Mouse (Mus musculus): ENCODE data around the gene Mef2b.
"Not testable (repeated sequence)": the region's sequence is repeated elsewhere in the genome, so short reads cannot be mapped to it uniquely, and the experiment has no call there.

Mef2b gene

DNA sequence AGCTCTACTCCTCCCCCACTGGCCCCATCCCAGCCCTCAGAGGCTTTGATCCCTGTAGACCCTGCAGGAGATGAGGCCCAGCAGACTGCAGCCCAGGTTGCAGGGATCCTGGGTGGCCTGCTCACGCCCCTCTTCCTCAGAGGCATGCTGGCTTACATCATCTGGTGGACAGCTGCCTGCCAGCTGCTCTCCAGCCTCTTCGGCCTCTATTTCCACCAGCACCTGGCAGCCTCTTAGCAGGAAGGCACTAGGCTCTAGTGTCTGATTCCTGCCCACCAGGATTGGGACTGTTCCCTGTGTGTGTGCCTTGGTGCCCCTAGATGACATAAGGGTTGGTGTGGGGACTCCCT, 42.4 kb downstream of the Mef2b start:
- no peak for DNase-seq

GRCm38 (mm10) chr8:70183194-70183593, 43.7 kb downstream of the Mef2b start:
- DNase-seq: no peak

- DNase-seq: no peak
These were observed 49.2 kb downstream of the Mef2b start for GRCm38 (mm10) chr8:70188707-70189106.

DNA sequence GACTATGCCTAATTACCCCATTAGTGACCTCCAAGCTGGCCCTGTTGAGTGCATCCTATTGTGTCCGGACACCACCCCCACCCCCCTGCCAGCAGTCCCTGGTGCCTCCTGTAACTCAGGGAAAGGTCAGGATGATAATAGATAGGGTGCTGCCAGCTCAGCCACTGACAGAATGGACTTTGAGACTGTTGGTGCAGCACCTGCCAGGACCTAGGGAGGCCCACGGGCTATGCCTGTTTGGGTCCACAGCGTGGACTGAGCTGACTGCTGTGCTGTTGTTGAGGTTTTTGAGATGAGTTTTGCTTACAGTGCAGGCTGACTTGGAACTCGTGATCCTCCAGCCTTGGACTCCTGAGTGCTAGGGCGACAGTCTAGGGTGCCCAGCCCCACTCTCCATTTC, 53.7 kb downstream of the Mef2b start:
- DNase-seq: no peak

- no peak for DNase-seq
These were observed 54.7 kb downstream of the Mef2b start for GRCm38 (mm10) chr8:70194191-70194590.

DNA sequence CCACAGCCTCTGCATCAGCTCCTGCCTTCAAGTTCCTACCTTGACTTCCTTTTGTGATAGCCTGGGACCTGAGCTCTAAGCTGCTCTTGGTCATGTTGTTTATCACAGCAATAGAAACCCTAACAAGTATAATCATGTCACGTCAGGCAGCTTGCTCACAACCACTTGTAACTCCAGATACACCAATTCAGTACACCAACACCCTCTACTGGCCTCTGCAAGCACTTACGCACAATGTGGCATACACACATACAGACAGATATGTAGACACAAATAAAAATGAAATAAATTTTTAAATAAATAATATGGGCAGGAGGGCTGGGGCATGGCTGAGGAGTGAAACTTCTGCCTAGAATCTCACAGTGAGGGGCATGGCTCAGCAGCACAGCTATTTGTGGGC, 56.3 kb downstream of the Mef2b start:
- no peak for DNase-seq

- no peak for DNase-seq
These were observed 58.1 kb downstream of the Mef2b start for GRCm38 (mm10) chr8:70197603-70198002.

DNA sequence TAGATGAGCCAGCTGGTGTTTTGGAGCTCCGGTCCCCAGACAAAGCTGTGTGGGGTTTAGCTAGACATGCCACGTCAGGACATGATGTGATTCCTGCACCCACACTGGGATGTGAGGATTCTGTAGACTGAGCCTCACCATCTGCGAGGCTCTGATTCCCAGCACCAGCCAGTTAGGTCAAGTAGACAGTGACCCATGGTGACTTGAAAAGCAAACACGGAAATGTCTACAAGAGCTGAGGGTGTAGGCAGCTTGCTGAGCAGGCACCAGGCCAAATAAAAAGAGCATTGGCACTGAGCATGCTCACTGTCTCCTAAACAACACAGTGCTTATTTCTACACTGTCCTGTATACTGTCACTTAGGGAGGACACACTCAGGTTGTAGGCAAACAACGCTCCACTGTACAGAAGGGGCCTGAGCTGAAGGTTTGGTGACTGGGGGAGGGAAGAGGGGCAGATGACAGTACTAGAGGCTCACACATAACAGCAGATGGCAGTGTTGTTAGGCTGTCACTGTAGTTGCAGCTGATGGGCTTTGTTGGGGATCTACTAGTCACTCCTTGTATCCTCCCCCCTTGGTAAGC, 60.7 kb downstream of the Mef2b start:
- DNase-seq: peak; percentile 81

GRCm38 (mm10) chr8:70201417-70201816, 61.9 kb downstream of the Mef2b start:
- no peak for DNase-seq

DNA sequence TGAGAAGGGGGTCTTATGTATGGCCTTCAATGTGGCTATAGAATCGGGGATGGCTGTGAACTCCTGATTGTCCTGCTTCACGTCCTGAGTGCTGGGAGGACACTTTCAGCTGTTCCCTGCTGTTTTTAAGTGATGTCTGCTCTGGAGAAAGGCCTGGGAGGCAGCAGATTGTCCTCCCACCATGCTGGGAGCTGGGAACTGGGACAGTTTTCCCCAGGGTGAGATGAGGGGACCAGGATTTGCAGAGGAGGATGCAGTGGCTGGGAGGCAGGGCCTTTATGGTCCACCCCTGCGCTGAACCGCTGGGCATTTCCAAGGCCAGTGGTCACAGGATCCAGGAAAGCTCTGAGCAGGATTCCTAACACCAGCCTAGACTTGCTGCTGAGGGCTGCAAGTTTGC, 63.6 kb downstream of the Mef2b start:
- no peak for DNase-seq

- DNase-seq: no peak
These were observed 65.2 kb downstream of the Mef2b start for GRCm38 (mm10) chr8:70204757-70205156.

DNA sequence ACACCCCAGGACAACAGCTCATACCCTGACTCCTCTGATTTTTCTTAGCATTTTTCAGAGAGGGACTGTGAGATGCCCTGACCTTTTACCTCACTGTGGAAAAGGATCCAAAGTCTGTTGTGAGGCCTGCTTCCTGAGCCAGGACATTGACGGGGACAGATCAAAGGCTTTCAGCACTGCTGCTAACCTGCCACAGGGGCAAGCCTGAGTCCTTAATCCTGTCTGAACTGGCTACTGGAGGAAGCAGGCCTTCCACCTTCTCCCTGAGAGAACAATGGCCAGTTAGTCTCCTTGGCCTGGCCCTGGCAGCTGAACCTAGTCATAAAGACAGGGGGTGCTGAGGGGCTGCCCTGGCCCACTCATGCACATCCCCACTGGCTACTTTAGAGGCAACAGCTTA, 68.6 kb downstream of the Mef2b start:
- DNase-seq: no peak

GRCm38 (mm10) chr8:70210538-70210937, 71.0 kb downstream of the Mef2b start:
- DNase-seq: peak; percentile 54

DNA sequence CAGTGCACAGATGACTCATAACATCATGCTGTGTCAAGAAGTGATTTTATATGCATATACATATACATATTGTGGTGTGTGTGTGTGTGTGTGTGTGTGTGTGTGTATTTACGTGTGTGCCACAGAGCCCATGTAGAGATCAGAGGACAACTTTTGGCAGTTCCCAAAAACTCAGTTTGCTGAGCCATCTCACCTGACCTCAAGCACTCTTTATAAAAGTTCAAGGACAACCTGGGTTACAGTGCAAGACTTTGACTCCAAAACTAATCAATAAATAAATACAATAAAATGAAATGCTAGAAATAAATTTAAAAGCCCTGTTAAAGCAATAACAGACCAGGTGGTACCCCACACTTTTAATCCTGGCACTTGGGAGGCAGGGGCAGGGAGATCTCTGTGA, 71.8 kb downstream of the Mef2b start:
- DNase-seq: no peak

GRCm38 (mm10) chr8:70211726-70212111, 72.2 kb downstream of the Mef2b start:
- DNase-seq: no peak

DNA sequence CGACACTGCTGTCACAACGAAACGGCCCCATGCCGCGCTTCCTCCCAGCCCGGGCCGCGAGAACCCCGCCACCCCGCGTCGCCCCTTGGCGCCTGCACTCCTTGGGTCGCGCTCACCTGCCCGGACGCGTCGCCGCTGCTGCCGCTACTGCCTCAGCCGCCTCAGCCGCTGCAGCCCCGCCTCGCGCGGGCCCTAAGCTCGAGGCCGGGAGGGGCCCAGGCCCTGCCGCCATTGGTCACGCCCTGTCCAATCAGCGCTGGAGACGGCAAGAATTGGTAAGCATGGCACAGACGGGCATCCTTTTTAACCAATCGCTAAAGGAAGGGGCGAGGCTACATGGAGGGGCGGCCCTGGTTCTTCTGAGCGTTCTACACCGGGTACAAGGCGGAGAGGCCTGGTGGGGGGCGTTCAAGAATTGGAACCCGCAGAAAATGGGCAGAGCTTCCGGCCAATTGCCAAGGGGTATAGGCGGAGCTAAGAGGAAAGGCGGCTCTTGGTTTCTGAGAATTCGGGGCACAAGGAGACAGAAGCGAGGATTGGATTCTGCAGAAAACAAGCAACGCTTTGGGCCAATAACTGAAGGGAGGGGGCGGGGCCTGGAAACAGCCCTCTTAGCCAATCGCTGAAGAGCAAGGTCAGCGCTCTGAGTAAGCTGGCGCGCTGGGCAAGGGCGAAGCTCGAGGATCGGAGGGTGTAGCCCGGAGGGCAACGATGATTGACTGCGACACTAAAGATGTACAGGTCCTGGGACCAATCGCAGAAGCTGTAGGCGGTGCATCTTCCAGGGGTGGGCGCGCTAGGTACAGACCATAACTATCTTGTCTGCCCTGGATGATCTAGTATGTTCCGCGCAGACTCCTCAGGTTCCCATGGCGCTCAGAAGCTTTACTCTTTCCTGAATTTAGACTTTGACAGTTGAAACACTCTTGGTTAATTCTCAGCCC, 72.9 kb downstream of the Mef2b start, which contains the start of gene Slc25a42:
Gene Slc25a42, minus strand, starts transcription at position 194 of the 944 bp plus-strand sequence.
- peak; percentile 100 for DNase-seq

DNA sequence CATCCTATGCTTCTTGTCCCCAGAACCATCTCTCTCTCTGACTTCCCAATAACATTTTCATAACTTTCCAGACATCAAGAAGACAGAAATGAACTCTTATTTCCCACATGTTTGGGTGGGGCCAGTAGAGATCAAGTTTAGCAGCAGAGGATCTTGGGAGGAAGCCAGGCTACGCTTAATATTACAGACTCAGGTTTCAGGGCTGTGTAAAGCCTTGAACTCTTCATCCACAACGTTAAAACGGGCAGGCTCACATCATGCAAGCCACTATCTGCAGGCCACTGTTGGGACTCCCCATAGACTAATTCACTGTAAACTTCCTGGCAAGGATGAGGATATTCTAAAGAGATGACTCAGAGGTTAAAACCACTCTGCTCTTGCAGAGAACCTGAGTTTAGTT, 74.9 kb downstream of the Mef2b start:
- no peak for DNase-seq

DNA sequence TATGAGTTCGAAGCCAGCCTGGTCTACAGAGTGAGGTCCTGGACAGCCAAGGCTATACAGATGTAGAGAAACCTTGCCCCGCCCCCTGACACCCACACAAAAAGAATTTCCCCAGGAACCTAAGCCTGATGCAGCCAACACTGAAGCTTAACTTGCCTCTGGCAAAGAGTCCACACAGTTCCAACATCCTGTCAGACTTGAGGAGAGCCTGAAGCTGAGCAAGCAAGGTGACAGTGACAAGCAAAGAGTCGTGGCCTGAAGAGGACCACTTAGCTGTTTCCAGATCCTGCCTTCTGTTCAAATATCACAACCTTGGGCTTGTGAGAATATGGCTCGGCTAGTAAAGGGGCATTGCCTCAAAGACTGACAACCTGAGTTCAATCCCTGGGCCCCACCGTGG, 75.6 kb downstream of the Mef2b start:
- no peak for DNase-seq

DNA sequence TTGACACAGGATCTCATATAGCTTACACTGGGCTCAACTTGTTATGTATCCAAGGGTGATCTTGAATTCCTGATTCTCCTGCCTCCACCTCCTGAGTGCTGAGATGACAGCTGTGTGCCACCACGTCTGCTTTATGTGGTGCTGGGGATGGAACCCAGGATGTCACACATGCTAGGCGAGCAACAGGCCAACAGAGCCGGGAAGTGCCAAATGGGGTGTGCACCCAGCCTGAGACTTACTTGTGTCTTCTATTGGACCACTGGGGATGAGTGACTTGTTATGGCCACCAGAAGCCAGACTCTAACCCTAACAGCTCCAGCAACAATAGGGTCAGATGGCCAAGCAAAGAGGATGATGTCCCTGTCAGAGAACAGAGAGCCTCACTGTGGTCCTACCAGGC, 76.7 kb downstream of the Mef2b start:
- DNase-seq: not testable (repeated sequence)

GRCm38 (mm10) chr8:70216566-70216965, 77.1 kb downstream of the Mef2b start:
- peak; percentile 86 for DNase-seq
